Mouse (Mus musculus) hindbrain, embryonic 11.5 days (tissue): Measurements from ENCODE around the gene Exd1. TPM values are rescaled to one million over a fixed set of nuclear protein-coding genes. Genes with fewer than 3 reads are reported as not detected.

Source experiments
- ATAC-seq: fragments of 200-750 bp; cut with Nextera tagmentation; 2 replicates; pipeline ENCODE4 v1.8.0; 2017; ENCODE audit warnings: mild to moderate bottlenecking, moderate TSS enrichment, moderate library complexity; ENCODE audit not compliant: low FRiP score
- DNase-seq: peaks from one replicate; pipeline ENCODE4 v3.0.0-alpha.2; 2015; ENCODE audit warnings: low spot score
- H3K27ac ChIP-seq: fragments of 300-500 bp; sonication (generic); 2 replicates; pipeline ENCODE4 v1.5.1; 2014; ENCODE audit warnings: mild to moderate bottlenecking, low read depth, low read length
- H3K27me3 ChIP-seq: fragments of 300-500 bp; sonication (generic); 2 replicates; pipeline ENCODE4 v1.6.1; 2014; ENCODE audit warnings: mild to moderate bottlenecking, low read length, moderate library complexity, mixed read lengths; ENCODE audit not compliant: control insufficient read depth, insufficient read depth
- H3K36me3 ChIP-seq: fragments of 300-500 bp; sonication (generic); 2 replicates; pipeline ENCODE4 v1.6.1; 2014; ENCODE audit warnings: mild to moderate bottlenecking, low read length, moderate library complexity, mixed read lengths; ENCODE audit not compliant: control insufficient read depth, insufficient read depth
- H3K4me1 ChIP-seq: fragments of 300-500 bp; sonication (generic); replicated peaks from 2 replicates; pipeline ENCODE4 v1.6.1; 2014; ENCODE audit warnings: low read length, mixed read lengths; ENCODE audit not compliant: control insufficient read depth, insufficient read depth
- H3K4me2 ChIP-seq: fragments of 300-500 bp; sonication (generic); replicated peaks from 2 replicates; pipeline ENCODE4 v1.6.1; 2014; ENCODE audit warnings: mild to moderate bottlenecking, low read depth, low read length
- H3K4me3 ChIP-seq: fragments of 300-500 bp; sonication (generic); 2 replicates; pipeline ENCODE4 v1.5.1; 2014; ENCODE audit warnings: low read depth, low read length
- H3K9ac ChIP-seq: fragments of 300-500 bp; sonication (generic); 2 replicates; pipeline ENCODE4 v1.6.1; 2014; ENCODE audit warnings: low read depth, low read length
- H3K9me3 ChIP-seq: fragments of 300-500 bp; sonication (generic); 2 replicates; pipeline ENCODE4 v1.6.1; 2016; ENCODE audit warnings: low read length; ENCODE audit not compliant: control insufficient read depth
- WGBS: fragments of 180-500 bp; shearing (Covaris S2); extraction: QIAGEN DNeasy Blood & Tissue Kit; methylation state at CpG from one replicate; pipeline ENCODE4 v1.1.7; 2014; 5-methylcytosine and 5-hydroxymethylcytosine counted together
- polyA plus RNA-seq: library from polyadenylated mRNA; unstranded; fragments of >200 nt; fragmentation: Nextera tagmentation; extraction: Ambion mirVana; gene quantifications from 2 replicates; pipeline ENCODE4 v1.2.1, GENCODE M21; 2014

The Exd1 gene
- polyA plus RNA-seq, result 0.40 and 0.49 TPM in 2 replicates

- H3K27me3 ChIP-seq, result no peaks in the 10 kb centered on the region
- peak within 1 kb of the TSS; percentile 70 for H3K4me3 ChIP-seq
- no peaks in the 10 kb centered on the region for H3K36me3 ChIP-seq
- WGBS, result under 1% methylated on average over 57 of the region's 57 CpGs
- no peaks in the 10 kb centered on the region for H3K9me3 ChIP-seq
- no peaks in the 10 kb centered on the region for H3K4me1 ChIP-seq
- peak within 1 kb of the TSS; percentile 63 for H3K4me2 ChIP-seq
- peak within 1 kb of the TSS; percentile 90 for H3K9ac ChIP-seq
- H3K27ac ChIP-seq, result peak within 1 kb of the TSS; percentile 83
- DNase-seq (peak; percentile 99), ATAC-seq (peak; percentile 99)
These were observed at the start of gene Exd1, which contains the start of gene Chp1 for GRCm38 (mm10) chr2:119547522-119548370. Gene Exd1, minus strand, starts transcription at chr2:119547627. Gene Chp1, plus strand, starts transcription at chr2:119547697.

GRCm38 (mm10) chr2:119596781-119597330 is 49.4 kb upstream of the Exd1 start:
- no peak for DNase-seq
- Histone ChIP-seq H3K4me2 (no peak overlapping the region), H3K4me1 (no peaks in the 10 kb centered on the region; the same call in 1 of the 2 replicates), H3K9me3 (no peaks in the 10 kb centered on the region), H3K27me3 (no peaks in the 10 kb centered on the region), H3K4me3 (no peak overlapping the region), H3K9ac (no peak overlapping the region), H3K36me3 (peaks cover 7% of the 10 kb centered on the region), H3K27ac (no peak overlapping the region)
- 94% methylated on average over 8 of the region's 8 CpGs for WGBS
- ATAC-seq, result no peak

- DNase-seq (no peak), ATAC-seq (no peak)
- Histone ChIP-seq H3K9me3 (no peaks in the 10 kb centered on the region), H3K9ac (peak overlapping the region; percentile 97; the same call in 1 of the 2 replicates), H3K4me1 (no peaks in the 10 kb centered on the region; the same call in 1 of the 2 replicates), H3K27ac (no peak overlapping the region), H3K4me3 (peak overlapping the region; percentile 93), H3K36me3 (peaks cover 7% of the 10 kb centered on the region), H3K4me2 (peak overlapping the region; percentile 40), H3K27me3 (no peaks in the 10 kb centered on the region)
- 61% methylated on average over 4 of the region's 4 CpGs for WGBS
These were observed 47.9 kb upstream of the Exd1 start for GRCm38 (mm10) chr2:119595308-119595707.

- WGBS, result under 1% methylated on average over 61 of the region's 61 CpGs
- ATAC-seq, result peak; percentile 98
- Histone ChIP-seq H3K4me3 (peak overlapping the region; percentile 93), H3K4me1 (no peaks in the 10 kb centered on the region; the same call in 1 of the 2 replicates), H3K4me2 (peak overlapping the region; percentile 40), H3K27ac (peak overlapping the region; percentile 82), H3K9ac (peak overlapping the region; percentile 97), H3K36me3 (peaks cover 7% of the 10 kb centered on the region), H3K27me3 (no peaks in the 10 kb centered on the region), H3K9me3 (no peaks in the 10 kb centered on the region)
- peak; percentile 98 for DNase-seq
These were observed 46.9 kb upstream of the Exd1 start for GRCm38 (mm10) chr2:119594113-119594981.

- ATAC-seq (peak; percentile 15), DNase-seq (no peak)
- H3K9me3 ChIP-seq, result no peaks in the 10 kb centered on the region
- H3K4me1 ChIP-seq, result no peaks in the 10 kb centered on the region; the same call in 1 of the 2 replicates
- H3K27me3 ChIP-seq, result no peaks in the 10 kb centered on the region
- peak overlapping the region; percentile 93 for H3K4me3 ChIP-seq
- H3K27ac ChIP-seq, result 0 out of 2 replicates have a peak overlapping the region, but pooled peaks have one; percentile 19
- no peak overlapping the region for H3K9ac ChIP-seq
- H3K4me2 ChIP-seq, result peak overlapping the region; percentile 28
- peaks cover 7% of the 10 kb centered on the region for H3K36me3 ChIP-seq
- 9% methylated on average over 7 of the region's 7 CpGs for WGBS
These were observed 46.3 kb upstream of the Exd1 start for GRCm38 (mm10) chr2:119593765-119594112.

- Histone ChIP-seq H3K36me3 (no peaks in the 10 kb centered on the region), H3K9ac (no peak overlapping the region), H3K4me2 (no peak overlapping the region), H3K4me3 (no peak overlapping the region), H3K27ac (no peak overlapping the region), H3K4me1 (no peaks in the 10 kb centered on the region; the same call in 1 of the 2 replicates), H3K27me3 (no peaks in the 10 kb centered on the region), H3K9me3 (no peaks in the 10 kb centered on the region)
- no peak for DNase-seq
- WGBS, result 89% methylated on average over 3 of the region's 3 CpGs
- ATAC-seq, result no peak
These were observed 43.8 kb upstream of the Exd1 start for GRCm38 (mm10) chr2:119591247-119591646.

GRCm38 (mm10) chr2:119587383-119587782 is 40.0 kb upstream of the Exd1 start:
- H3K27ac ChIP-seq, result no peak overlapping the region
- no peaks in the 10 kb centered on the region for H3K36me3 ChIP-seq
- H3K4me2 ChIP-seq, result no peak overlapping the region
- no peak overlapping the region for H3K4me3 ChIP-seq
- H3K9ac ChIP-seq, result no peak overlapping the region
- ATAC-seq, result no peak
- peak; percentile 78 for DNase-seq
- WGBS, result 12% methylated on average over 4 of the region's 4 CpGs
- H3K27me3 ChIP-seq, result no peaks in the 10 kb centered on the region
- H3K4me1 ChIP-seq, result no peaks in the 10 kb centered on the region
- no peaks in the 10 kb centered on the region for H3K9me3 ChIP-seq

GRCm38 (mm10) chr2:119584282-119584681 is 36.9 kb upstream of the Exd1 start:
- no peak for DNase-seq
- 93% methylated on average over 8 of the region's 8 CpGs for WGBS
- H3K27me3 ChIP-seq, result no peaks in the 10 kb centered on the region

More at GRCm38 (mm10) chr2:119584282-119584681, 36.9 kb upstream of the Exd1 start:
- Histone ChIP-seq H3K9me3 (no peaks in the 10 kb centered on the region), H3K4me3 (no peak overlapping the region), H3K27ac (no peak overlapping the region), H3K9ac (no peak overlapping the region), H3K4me1 (no peaks in the 10 kb centered on the region), H3K4me2 (no peak overlapping the region), H3K36me3 (no peaks in the 10 kb centered on the region)
- ATAC-seq, result no peak
